Mouse (Mus musculus) myocyte (in vitro differentiated cells): ENCODE data around the gene Morn1. TPM values are rescaled to one million over a fixed set of nuclear protein-coding genes. Genes with fewer than 3 reads are reported as not detected.

Source experiments
- H3K27me3 ChIP-seq: one replicate; pipeline ENCODE4 v1.6.1; 2011; ENCODE audit not compliant: control insufficient read depth, insufficient read depth, insufficient read length
- H3K36me3 ChIP-seq: one replicate; pipeline ENCODE4 v1.6.1; 2011; ENCODE audit not compliant: control insufficient read depth, insufficient read depth
- H3K4me2 ChIP-seq: one replicate; pipeline ENCODE4 v1.6.1; 2011; ENCODE audit warnings: low read depth, control low read depth
- H3K4me3 ChIP-seq: one replicate; pipeline ENCODE4 v1.5.1; 2011; ENCODE audit warnings: mild to moderate bottlenecking, control low read depth, moderate library complexity
- H3K79me2 ChIP-seq: one replicate; pipeline ENCODE4 v1.6.1; 2011; ENCODE audit not compliant: control insufficient read depth, insufficient read depth
- H3ac ChIP-seq: one replicate; pipeline ENCODE4 v1.6.1; 2011; ENCODE audit not compliant: control insufficient read depth, insufficient read length
- CEBPB ChIP-seq: IDR thresholded peaks from 2 replicates; pipeline ENCODE4 v1.6.1; 2011; ENCODE audit warnings: mild to moderate bottlenecking, moderate library complexity; ENCODE audit not compliant: poor library complexity, insufficient read depth, severe bottlenecking
- E2F4 ChIP-seq: IDR thresholded peaks from one replicate; pipeline ENCODE4 v1.6.1; 2011; ENCODE audit warnings: mild to moderate bottlenecking, control low read depth, moderate library complexity; ENCODE audit not compliant: insufficient read depth
- MAX ChIP-seq: IDR thresholded peaks from one replicate; pipeline ENCODE4 v1.6.1; 2011; ENCODE audit warnings: low read depth, mild to moderate bottlenecking, control low read depth
- MYOD1 ChIP-seq, 3 experiments: IDR thresholded peaks; one replicate each; pipeline ENCODE4 v1.6.1; 2011; ENCODE audit warnings: control low read depth in 2 of 3, low read depth in 2 of 3, mild to moderate bottlenecking in 2 of 3, moderate library complexity in 1 of 3; ENCODE audit not compliant: insufficient read length in 2 of 3, control insufficient read depth in 1 of 3
- MYOG ChIP-seq, 3 experiments: IDR thresholded peaks; one replicate each; pipeline ENCODE4 v1.6.1; 2011; ENCODE audit warnings: control low read depth in 2 of 3, low read depth in 2 of 3, mild to moderate bottlenecking in 2 of 3; ENCODE audit not compliant: insufficient read length in 2 of 3, control insufficient read depth in 1 of 3, insufficient read depth in 1 of 3
- POLR2A ChIP-seq: IDR thresholded peaks from one replicate; pipeline ENCODE4 v1.6.1; 2011; ENCODE audit warnings: low read depth, mild to moderate bottlenecking, control low read depth, moderate library complexity; ENCODE audit not compliant: insufficient read length
- POLR2AphosphoS2 ChIP-seq: IDR thresholded peaks from one replicate; pipeline ENCODE4 v1.6.1; 2011; ENCODE audit warnings: low read depth, control low read depth; ENCODE audit not compliant: insufficient read length
- REST ChIP-seq: IDR thresholded peaks from one replicate; pipeline ENCODE4 v1.6.1; 2011; ENCODE audit warnings: mild to moderate bottlenecking, control low read depth, moderate library complexity; ENCODE audit not compliant: insufficient read depth, insufficient read length
- SRF ChIP-seq: IDR thresholded peaks from one replicate; pipeline ENCODE4 v1.6.1; 2011; ENCODE audit warnings: low read depth; ENCODE audit not compliant: control insufficient read depth, insufficient read length
- TCF12 ChIP-seq: IDR thresholded peaks from one replicate; pipeline ENCODE4 v1.6.1; 2011; ENCODE audit warnings: mild to moderate bottlenecking, control low read depth; ENCODE audit not compliant: poor library complexity, insufficient read depth, severe bottlenecking
- TCF3 ChIP-seq: IDR thresholded peaks from one replicate; pipeline ENCODE4 v1.6.1; 2011; ENCODE audit warnings: low read depth, control low read depth; ENCODE audit not compliant: insufficient read length
- USF1 ChIP-seq: IDR thresholded peaks from one replicate; pipeline ENCODE4 v1.6.1; 2011; ENCODE audit warnings: low read depth, mild to moderate bottlenecking, control low read depth, moderate library complexity
- polyA plus RNA-seq: library from polyadenylated mRNA; unstranded; fragments of >200 nt; fragmentation: generic; extraction: Trizol; gene quantifications from one replicate; pipeline ENCODE4 v1.2.1, GENCODE M21; 2012; ENCODE audit warnings: missing spikeins

The Morn1 gene
- polyA plus RNA-seq, 1 experiment = 2.6 TPM

DNA sequence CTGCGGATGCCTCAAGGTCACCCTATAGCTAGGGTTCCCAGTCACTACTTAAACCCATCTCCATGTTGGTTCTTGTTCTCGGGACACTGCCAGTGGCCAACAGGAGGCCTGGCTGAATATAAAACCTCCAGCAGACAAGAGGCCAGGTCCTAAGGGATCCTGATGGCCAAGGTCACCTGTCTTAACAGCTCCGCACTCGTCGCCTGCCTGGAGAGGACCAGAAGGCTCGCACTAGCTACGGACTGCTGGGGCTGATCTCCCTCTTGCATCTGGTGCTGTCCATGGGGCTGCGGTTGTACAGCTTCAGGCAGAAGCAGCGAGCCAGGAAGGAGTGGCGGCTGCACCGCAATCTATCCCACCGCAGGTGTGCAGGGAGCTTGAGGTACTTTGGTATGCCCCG lies 16.2 kb upstream of the Morn1 start:
- TF ChIP-seq POLR2AphosphoS2 (peak; percentile 42), SRF (no peak), MYOG (IDR thresholded peaks at IDR 0.05; ENCODE audit: control insufficient read depth in 1 of 3, insufficient read depth in 1 of 3, insufficient read length in 2 of 3, low read depth in 2 of 3) (no peak)
- Histone ChIP-seq H3K4me3 (no peak overlapping the region), H3K79me2 (peaks cover 5% of the 10 kb centered on the region), H3K27me3 (no peaks in the 10 kb centered on the region), H3K36me3 (peaks cover 24% of the 10 kb centered on the region), H3ac (no peak overlapping the region), H3K4me2 (no peak overlapping the region)

DNA sequence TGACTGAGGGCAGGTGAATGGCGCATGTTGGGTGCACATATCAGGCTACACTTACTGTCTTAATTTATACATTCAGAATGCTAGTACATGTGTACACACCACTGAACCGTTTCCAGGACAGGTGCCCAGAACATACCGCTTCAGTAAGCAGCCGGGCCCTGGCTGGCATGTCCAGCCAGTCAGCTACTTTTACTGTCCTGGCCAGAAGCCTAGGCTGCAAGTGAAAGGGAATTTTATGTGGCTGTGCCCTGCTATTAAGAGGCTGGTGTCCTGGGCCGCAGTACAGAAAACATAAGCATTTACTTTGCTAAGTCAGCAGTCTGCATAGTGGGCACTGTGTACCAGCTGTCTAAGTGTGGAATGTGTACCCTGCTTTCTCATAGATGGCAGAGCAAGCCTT lies 15.5 kb upstream of the Morn1 start:
- H3K79me2 ChIP-seq = peaks cover 5% of the 10 kb centered on the region
- TF ChIP-seq CEBPB (no peak), USF1 (no peak), MYOD1 (IDR thresholded peaks at IDR 0.05; ENCODE audit: control insufficient read depth in 1 of 3, insufficient read length in 2 of 3, low read depth in 2 of 3) (no peak), POLR2A (no peak), POLR2AphosphoS2 (no peak), TCF3 (no peak), MYOG (IDR thresholded peaks at IDR 0.05; ENCODE audit: control insufficient read depth in 1 of 3, insufficient read depth in 1 of 3, insufficient read length in 2 of 3, low read depth in 2 of 3) (no peak), SRF (no peak), TCF12 (no peak), REST (no peak), MAX (no peak), E2F4 (no peak)
- H3K4me3 ChIP-seq = no peak overlapping the region
- H3K27me3 ChIP-seq = no peaks in the 10 kb centered on the region
- H3K36me3 ChIP-seq = peaks cover 31% of the 10 kb centered on the region
- no peak overlapping the region for H3K4me2 ChIP-seq
- no peak overlapping the region for H3ac ChIP-seq

DNA sequence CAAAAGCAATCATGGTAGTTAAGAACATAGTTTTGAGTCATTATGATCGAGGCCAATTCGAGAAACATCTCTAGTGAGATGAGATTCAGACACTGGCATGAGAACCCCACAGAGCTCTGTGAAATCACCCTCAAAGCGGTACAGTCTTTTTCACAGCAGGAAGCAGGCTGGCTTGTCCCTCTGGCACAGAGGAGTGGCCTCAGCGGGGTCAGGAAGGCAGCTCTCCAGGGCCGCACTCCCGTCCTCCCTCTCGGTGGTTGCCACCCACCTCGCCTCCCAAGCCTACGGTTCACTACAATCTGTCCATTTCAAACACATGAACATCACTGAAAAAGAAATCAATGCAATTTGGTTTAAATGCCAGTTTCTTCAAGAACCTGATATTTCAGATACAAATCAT lies 12.0 kb upstream of the Morn1 start:
- Histone ChIP-seq H3K27me3 (no peaks in the 10 kb centered on the region), H3ac (no peak overlapping the region), H3K36me3 (peaks cover 47% of the 10 kb centered on the region), H3K4me3 (no peak overlapping the region), H3K4me2 (no peak overlapping the region), H3K79me2 (peaks cover 6% of the 10 kb centered on the region)
- TF ChIP-seq MYOD1 (IDR thresholded peaks at IDR 0.05; ENCODE audit: control insufficient read depth in 1 of 3, insufficient read length in 2 of 3, low read depth in 2 of 3) (no peak), TCF3 (no peak), SRF (no peak), REST (no peak), MAX (no peak), TCF12 (no peak), USF1 (no peak), POLR2A (no peak), E2F4 (no peak), CEBPB (no peak), MYOG (IDR thresholded peaks at IDR 0.05; ENCODE audit: control insufficient read depth in 1 of 3, insufficient read depth in 1 of 3, insufficient read length in 2 of 3, low read depth in 2 of 3) (no peak), POLR2AphosphoS2 (no peak)

DNA sequence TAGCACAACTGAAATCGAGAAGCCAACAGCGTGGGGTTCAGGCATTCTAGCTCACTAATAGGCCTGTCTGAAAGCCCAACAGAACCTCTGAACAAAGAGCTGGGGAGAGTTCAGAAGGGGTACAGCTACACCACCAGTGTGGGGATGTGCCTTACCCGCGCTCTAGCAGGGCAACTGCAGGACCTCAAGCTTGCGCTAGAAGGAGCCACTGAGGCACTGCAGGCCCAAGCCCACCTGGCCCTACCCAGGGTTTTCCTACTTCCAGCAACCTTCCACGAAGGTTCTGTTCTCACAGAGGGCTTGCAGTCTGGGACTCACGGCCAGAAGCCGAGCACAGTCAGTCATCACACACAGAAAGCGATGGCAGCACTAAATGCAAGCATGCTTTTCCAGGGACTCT lies 11.2 kb upstream of the Morn1 start:
- TF ChIP-seq POLR2A (no peak), E2F4 (no peak), USF1 (no peak), POLR2AphosphoS2 (peak; percentile 46)
- H3K4me3 ChIP-seq = no peak overlapping the region
- H3K36me3 ChIP-seq = peaks cover 53% of the 10 kb centered on the region
- H3ac ChIP-seq = no peak overlapping the region
- peaks cover 6% of the 10 kb centered on the region for H3K79me2 ChIP-seq
- no peak overlapping the region for H3K4me2 ChIP-seq
- H3K27me3 ChIP-seq = no peaks in the 10 kb centered on the region

DNA sequence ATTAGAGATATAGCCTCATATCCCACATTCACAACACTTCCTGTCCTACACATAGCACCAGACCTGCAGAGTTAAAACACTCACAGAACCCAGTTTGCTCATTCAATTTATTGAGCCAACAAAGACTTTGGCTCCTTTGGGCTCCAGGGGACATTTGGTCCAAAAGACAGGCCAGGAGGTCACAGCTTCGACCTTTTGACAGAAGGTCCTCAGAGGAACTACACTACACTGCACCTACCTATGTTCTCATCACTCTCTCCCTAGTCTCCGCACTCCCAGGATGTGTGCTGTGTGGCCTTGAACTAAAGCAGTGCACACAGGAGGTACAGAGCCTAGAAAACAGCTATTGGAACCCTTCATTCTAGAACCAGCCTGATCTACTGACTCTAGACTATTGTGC lies 10.6 kb upstream of the Morn1 start:
- peaks cover 60% of the 10 kb centered on the region for H3K36me3 ChIP-seq
- no peaks in the 10 kb centered on the region for H3K27me3 ChIP-seq
- no peak overlapping the region for H3K4me2 ChIP-seq
- TF ChIP-seq E2F4 = no peak
- TF ChIP-seq TCF3 = no peak
- TF ChIP-seq REST = no peak
- TF ChIP-seq MYOD1 (IDR thresholded peaks at IDR 0.05; ENCODE audit: control insufficient read depth in 1 of 3, insufficient read length in 2 of 3, low read depth in 2 of 3) = no peak
- TF ChIP-seq POLR2AphosphoS2 = no peak
- no peak for TF ChIP-seq TCF12
- TF ChIP-seq POLR2A = no peak
- TF ChIP-seq CEBPB = no peak
- no peak for TF ChIP-seq MYOG (IDR thresholded peaks at IDR 0.05; ENCODE audit: control insufficient read depth in 1 of 3, insufficient read depth in 1 of 3, insufficient read length in 2 of 3, low read depth in 2 of 3)
- peaks cover 6% of the 10 kb centered on the region for H3K79me2 ChIP-seq
- H3ac ChIP-seq = no peak overlapping the region
- H3K4me3 ChIP-seq = no peak overlapping the region
